Mouse (Mus musculus): Measurements from ENCODE around the gene Cdh18.

DNA sequence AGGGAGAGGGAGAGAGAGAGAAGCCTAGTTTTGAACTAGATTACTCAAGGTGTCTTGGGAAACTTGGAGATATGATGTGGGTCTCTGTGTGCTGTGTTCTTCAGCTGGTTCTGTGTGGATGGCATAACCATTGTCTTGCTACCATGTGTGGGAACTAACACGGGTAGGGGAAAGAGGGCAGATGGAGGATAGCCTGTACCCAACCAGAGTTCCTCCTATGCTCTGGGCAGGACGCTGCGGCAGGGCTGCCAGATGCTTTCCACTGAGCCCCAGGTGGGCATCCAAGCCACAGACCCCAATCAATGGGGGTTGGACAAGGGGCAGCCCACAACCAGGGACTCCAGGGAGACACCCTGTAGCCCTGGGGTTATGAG lies 29.8 kb downstream of the Cdh18 start:
- TF ChIP-seq GATA1 (IDR thresholded peaks at IDR 0.05; ENCODE audit: low read length) = no peak
- no peak for TF ChIP-seq TAL1 (IDR thresholded peaks at IDR 0.05; ENCODE audit: low read length)
